Mouse (Mus musculus): ENCODE results near the gene Slco3a1. TPM values are rescaled to one million over a fixed set of nuclear protein-coding genes. Genes with fewer than 3 reads are reported as not detected.
A peak's percentile ranks its signal among the peaks of the same experiment; 100 is the strongest.

Slco3a1 gene
- polyA plus RNA-seq, 1 experiment from 2014 or later = 11.2 TPM

- H3K27ac ChIP-seq = no peak overlapping the region
- 74% methylated on average over 2 of the region's 2 CpGs for WGBS
- H3K9me3 ChIP-seq = no peaks in the 10 kb centered on the region
- no peak overlapping the region for H3K4me2 ChIP-seq (replicated peaks)
- peaks cover 17% of the 10 kb centered on the region for H3K4me1 ChIP-seq
- H3K4me3 ChIP-seq = no peak overlapping the region
- no peak overlapping the region for H3K9ac ChIP-seq
- H3K36me3 ChIP-seq = no peaks in the 10 kb centered on the region
- peaks cover 7% of the 10 kb centered on the region; the same call in 1 of the 2 replicates for H3K27me3 ChIP-seq
- no peak for ATAC-seq (ENCODE audit: low FRiP score, low read depth)
These were observed 165.0 kb downstream of the Slco3a1 start for GRCm38 (mm10) chr7:74389570-74389969.

GRCm38 (mm10) chr7:74386257-74386656 lies 168.3 kb downstream of the Slco3a1 start:
- Histone ChIP-seq H3K4me3 (no peak overlapping the region), H3K9ac (no peak overlapping the region), H3K9me3 (no peaks in the 10 kb centered on the region), H3K4me2 (replicated peaks) (no peak overlapping the region), H3K36me3 (no peaks in the 10 kb centered on the region), H3K27me3 (peaks cover 7% of the 10 kb centered on the region; the same call in 1 of the 2 replicates), H3K4me1 (peaks cover 14% of the 10 kb centered on the region), H3K27ac (no peak overlapping the region)
- WGBS = 60% methylated on average over 5 of the region's 5 CpGs
- no peak for ATAC-seq (ENCODE audit: low FRiP score, low read depth)

- H3K27ac ChIP-seq = no peak overlapping the region
- peaks cover 20% of the 10 kb centered on the region for H3K27me3 ChIP-seq
- H3K36me3 ChIP-seq = no peaks in the 10 kb centered on the region
- H3K4me3 ChIP-seq = no peak overlapping the region
- H3K9me3 ChIP-seq = no peaks in the 10 kb centered on the region
- ATAC-seq (ENCODE audit: low FRiP score, low read depth) = no peak; the same call in 1 of the 2 replicates
- WGBS = 72% methylated on average over 3 of the region's 3 CpGs
- no peak overlapping the region for H3K9ac ChIP-seq
- peaks cover 14% of the 10 kb centered on the region for H3K4me1 ChIP-seq
- no peak overlapping the region for H3K4me2 ChIP-seq (replicated peaks)
These were observed 171.4 kb downstream of the Slco3a1 start for GRCm38 (mm10) chr7:74383040-74383666.

GRCm38 (mm10) chr7:74382286-74382685 lies 172.3 kb downstream of the Slco3a1 start:
- Histone ChIP-seq H3K27ac (no peak overlapping the region), H3K4me2 (replicated peaks) (no peak overlapping the region), H3K9me3 (no peaks in the 10 kb centered on the region), H3K4me1 (peaks cover 22% of the 10 kb centered on the region), H3K4me3 (no peak overlapping the region), H3K9ac (no peak overlapping the region), H3K27me3 (peaks cover 27% of the 10 kb centered on the region), H3K36me3 (no peaks in the 10 kb centered on the region)
- 64% methylated on average over 3 of the region's 3 CpGs for WGBS
- no peak for ATAC-seq (ENCODE audit: low FRiP score, low read depth)

- ATAC-seq (ENCODE audit: low FRiP score, low read depth) = no peak
- Histone ChIP-seq H3K9ac (no peak overlapping the region), H3K27ac (no peak overlapping the region), H3K36me3 (no peaks in the 10 kb centered on the region), H3K4me2 (replicated peaks) (no peak overlapping the region), H3K4me1 (peaks cover 24% of the 10 kb centered on the region), H3K27me3 (peaks cover 27% of the 10 kb centered on the region), H3K4me3 (no peak overlapping the region), H3K9me3 (no peaks in the 10 kb centered on the region)
- WGBS = 65% methylated on average over 2 of the region's 2 CpGs
These were observed 172.7 kb downstream of the Slco3a1 start for GRCm38 (mm10) chr7:74381881-74382281.

- H3K27ac ChIP-seq = no peak overlapping the region
- H3K36me3 ChIP-seq = no peaks in the 10 kb centered on the region
- H3K4me2 ChIP-seq (replicated peaks) = no peak overlapping the region
- no peak for ATAC-seq (ENCODE audit: low FRiP score, low read depth)
- H3K9ac ChIP-seq = no peak overlapping the region
- H3K4me3 ChIP-seq = no peak overlapping the region
- peaks cover 26% of the 10 kb centered on the region for H3K27me3 ChIP-seq
- 73% methylated on average over 2 of the region's 2 CpGs for WGBS
- H3K4me1 ChIP-seq = peaks cover 28% of the 10 kb centered on the region
- no peaks in the 10 kb centered on the region for H3K9me3 ChIP-seq
These were observed 173.5 kb downstream of the Slco3a1 start for GRCm38 (mm10) chr7:74381051-74381450.

- Histone ChIP-seq H3K4me1 (peaks cover 27% of the 10 kb centered on the region), H3K9ac (no peak overlapping the region), H3K4me2 (replicated peaks) (peak overlapping the region; percentile 36), H3K36me3 (no peaks in the 10 kb centered on the region), H3K27ac (no peak overlapping the region), H3K4me3 (no peak overlapping the region), H3K27me3 (peaks cover 35% of the 10 kb centered on the region), H3K9me3 (no peaks in the 10 kb centered on the region)
- 23% methylated on average over 10 of the region's 10 CpGs for WGBS
- no peak for ATAC-seq (ENCODE audit: low FRiP score, low read depth)
These were observed 176.7 kb downstream of the Slco3a1 start for GRCm38 (mm10) chr7:74377909-74378308.

- Histone ChIP-seq H3K4me1 (peaks cover 31% of the 10 kb centered on the region), H3K27me3 (peaks cover 39% of the 10 kb centered on the region), H3K9ac (no peak overlapping the region), H3K4me3 (no peak overlapping the region), H3K36me3 (no peaks in the 10 kb centered on the region), H3K27ac (no peak overlapping the region), H3K4me2 (replicated peaks) (no peak overlapping the region), H3K9me3 (no peaks in the 10 kb centered on the region)
- ATAC-seq (ENCODE audit: low FRiP score, low read depth) = no peak
- 54% methylated on average over 12 of the region's 12 CpGs for WGBS
These were observed 178.1 kb downstream of the Slco3a1 start for GRCm38 (mm10) chr7:74376397-74377044.

- Histone ChIP-seq H3K4me2 (replicated peaks) (no peak overlapping the region), H3K27ac (no peak overlapping the region), H3K4me1 (peaks cover 33% of the 10 kb centered on the region), H3K4me3 (no peak overlapping the region), H3K27me3 (peaks cover 39% of the 10 kb centered on the region), H3K9me3 (no peaks in the 10 kb centered on the region), H3K36me3 (no peaks in the 10 kb centered on the region), H3K9ac (no peak overlapping the region)
- no peak for ATAC-seq (ENCODE audit: low FRiP score, low read depth)
- WGBS = 71% methylated on average over 13 of the region's 14 CpGs
These were observed 179.2 kb downstream of the Slco3a1 start for GRCm38 (mm10) chr7:74375174-74375957.

GRCm38 (mm10) chr7:74373056-74373455 lies 181.5 kb downstream of the Slco3a1 start:
- no peak overlapping the region for H3K4me3 ChIP-seq
- H3K27me3 ChIP-seq = peaks cover 37% of the 10 kb centered on the region
- no peaks in the 10 kb centered on the region for H3K36me3 ChIP-seq
- H3K27ac ChIP-seq = no peak overlapping the region
- WGBS = 76% methylated on average over 6 of the region's 6 CpGs
- no peak for ATAC-seq (ENCODE audit: low FRiP score, low read depth)
- no peak overlapping the region for H3K4me2 ChIP-seq (replicated peaks)
- no peak overlapping the region for H3K9ac ChIP-seq
- H3K4me1 ChIP-seq = peaks cover 34% of the 10 kb centered on the region
- no peaks in the 10 kb centered on the region for H3K9me3 ChIP-seq

- H3K27ac ChIP-seq = no peak overlapping the region
- H3K4me2 ChIP-seq (replicated peaks) = no peak overlapping the region
- H3K27me3 ChIP-seq = peaks cover 32% of the 10 kb centered on the region
- H3K9ac ChIP-seq = peak overlapping the region; percentile 54; the same call in 1 of the 2 replicates
- peaks cover 26% of the 10 kb centered on the region for H3K4me1 ChIP-seq
- H3K9me3 ChIP-seq = no peaks in the 10 kb centered on the region
- H3K36me3 ChIP-seq = no peaks in the 10 kb centered on the region
- ATAC-seq (ENCODE audit: low FRiP score, low read depth) = peak; percentile 37
- WGBS = 15% methylated on average over 6 of the region's 6 CpGs
- no peak overlapping the region for H3K4me3 ChIP-seq
These were observed 182.4 kb downstream of the Slco3a1 start for GRCm38 (mm10) chr7:74372141-74372582.

- peak; percentile 12; the same call in 1 of the 2 replicates for ATAC-seq (ENCODE audit: low FRiP score, low read depth)
- Histone ChIP-seq H3K4me2 (replicated peaks) (no peak overlapping the region), H3K4me1 (peaks cover 22% of the 10 kb centered on the region), H3K4me3 (no peak overlapping the region), H3K27me3 (peaks cover 32% of the 10 kb centered on the region), H3K9ac (peak overlapping the region; percentile 54; the same call in 1 of the 2 replicates), H3K9me3 (no peaks in the 10 kb centered on the region), H3K36me3 (no peaks in the 10 kb centered on the region), H3K27ac (no peak overlapping the region)
- 13% methylated on average over 2 of the region's 2 CpGs for WGBS
These were observed 182.9 kb downstream of the Slco3a1 start for GRCm38 (mm10) chr7:74371656-74372055.
